Mouse (Mus musculus): ENCODE results near the gene Pdzd7. TPM values are rescaled to one million over a fixed set of nuclear protein-coding genes. Genes with fewer than 3 reads are reported as not detected.

The Pdzd7 gene
- total and polyA plus RNA-seq, 3 experiments: 0.17 to 0.20 TPM; not detected in 1

DNA sequence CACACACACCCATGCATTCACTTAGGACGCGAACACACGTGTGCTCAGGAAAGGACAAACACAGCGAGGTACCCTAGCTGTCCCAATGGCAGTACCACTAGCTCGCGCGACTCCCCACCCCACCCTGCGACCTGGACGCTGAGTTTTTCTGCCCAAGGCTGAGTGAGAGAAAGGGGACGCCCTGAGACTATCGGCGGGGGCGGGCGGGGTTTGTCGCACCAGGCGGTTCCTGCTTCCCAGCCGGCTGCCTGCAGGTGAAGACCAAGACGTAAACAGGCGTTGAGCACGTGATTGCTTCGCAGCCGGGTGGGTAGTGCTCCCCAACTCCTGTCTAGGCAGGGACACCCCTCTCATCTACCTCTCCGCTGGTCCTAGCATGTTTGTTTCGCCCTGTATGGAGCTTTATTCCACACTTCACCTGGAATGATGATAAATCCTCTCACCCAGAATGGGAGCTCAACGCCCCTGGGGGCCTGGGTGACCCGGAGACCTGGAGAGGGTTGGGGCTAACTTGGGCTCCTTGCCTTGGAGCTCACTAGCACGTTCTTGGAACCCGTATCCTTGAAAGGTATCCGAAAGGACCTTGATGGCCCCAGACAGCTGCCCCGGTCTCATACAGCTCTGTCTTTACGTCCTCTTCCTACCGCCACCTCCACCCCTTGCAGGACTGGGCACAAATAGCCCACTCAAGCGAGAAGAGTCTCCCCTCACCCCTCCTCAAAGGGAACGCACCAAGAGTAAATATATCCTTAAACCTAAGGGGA lies 29.8 kb downstream of the Pdzd7 start (continued):
- TF ChIP-seq ZNF384 (IDR thresholded peaks at IDR 0.05; ENCODE audit: low read depth, low read length) (no peak), ZMIZ1 (IDR thresholded peaks at IDR 0.05; ENCODE audit: low read depth, low read length) (no peak), MYC (IDR thresholded peaks at IDR 0.05; ENCODE audit: low read depth, low read length) (no peak), ELF1 (IDR thresholded peaks at IDR 0.05; ENCODE audit: low read depth, low read length) (peak; percentile 48; the same call in 1 of the 2 replicates), MAX (IDR thresholded peaks at IDR 0.05; ENCODE audit: low read length) (peak; percentile 61; the same call in 1 of the 2 replicates), UBTF (IDR thresholded peaks at IDR 0.05; ENCODE audit: low read depth, low read length) (no peak), ZKSCAN1 (IDR thresholded peaks at IDR 0.05; ENCODE audit: borderline replicate concordance, low read depth, low read length) (no peak), ETS1 (conservative IDR thresholded peaks at IDR 0.05; ENCODE audit: low read depth, low read length) (peak; percentile 31; the same call in 1 of the 2 replicates), SMC3 (IDR thresholded peaks at IDR 0.05; ENCODE audit: low read depth, low read length) (no peak), TCF12 (IDR thresholded peaks at IDR 0.05; ENCODE audit: low read depth, low read length) (peak; percentile 48; the same call in 1 of the 2 replicates), MXI1 (IDR thresholded peaks at IDR 0.05; ENCODE audit: low read depth, low read length) (peak; percentile 67; the same call in 1 of the 2 replicates), TBP (conservative IDR thresholded peaks at IDR 0.05; ENCODE audit: low read depth, low read length) (no peak), IRF4 (IDR thresholded peaks at IDR 0.05; ENCODE audit: low read depth, low read length) (0 out of 2 replicates have a peak, but pooled peaks have one; percentile 1), NELFE (IDR thresholded peaks at IDR 0.05; ENCODE audit: low read depth, low read length) (no peak), CHD2 (IDR thresholded peaks at IDR 0.05; ENCODE audit: low read length) (no peak), GABPA (IDR thresholded peaks at IDR 0.05; ENCODE audit: insufficient replicate concordance, low read depth, low read length) (no peak), MAFK (IDR thresholded peaks at IDR 0.05; ENCODE audit: insufficient replicate concordance, low read length) (no peak), JUND (conservative IDR thresholded peaks at IDR 0.05; ENCODE audit: low read depth, low read length) (no peak)

DNA sequence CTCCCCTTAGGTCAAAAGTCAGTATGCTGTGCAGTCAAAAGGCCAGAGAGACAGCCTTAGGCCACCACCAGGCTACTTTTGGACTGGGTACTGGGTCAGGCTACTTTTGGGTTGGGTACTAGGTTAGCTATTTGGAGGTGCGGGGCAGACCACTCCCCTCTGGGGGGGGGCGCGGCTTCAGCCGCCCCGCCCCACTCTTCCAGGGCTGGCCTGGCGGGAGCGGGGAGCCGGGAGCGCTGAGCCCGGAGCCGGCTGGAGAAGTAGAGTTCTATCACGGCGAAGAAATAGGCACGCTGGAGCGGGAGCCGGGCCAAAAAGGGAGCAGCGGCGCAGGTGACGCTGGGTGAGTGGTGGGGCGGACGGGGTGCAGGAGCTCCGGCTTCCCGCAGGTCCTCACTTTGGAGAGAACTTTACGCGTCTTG lies 30.5 kb downstream of the Pdzd7 start:
- peaks cover 15 to 43% of the 10 kb centered on the region in 2 experiments for H3K4me1 ChIP-seq (ENCODE audit: control insufficient read depth in 1 of 2, insufficient read depth in 2 of 2)
- no peaks in the 10 kb centered on the region for H3K9me3 ChIP-seq (replicated peaks; ENCODE audit: low read length)
- peaks cover 5% of the 10 kb centered on the region; the same call in 1 of the 2 replicates for H3K79me2 ChIP-seq (replicated peaks; ENCODE audit: control insufficient read depth, extremely low read depth, insufficient read depth, poor library complexity, severe bottlenecking)
- TF ChIP-seq UBTF (IDR thresholded peaks at IDR 0.05; ENCODE audit: low read depth, low read length): 0 out of 2 replicates have a peak, but pooled peaks have one; percentile 17
- TF ChIP-seq SIN3A (IDR thresholded peaks at IDR 0.05; ENCODE audit: low read length): no peak
- H3K4me2 ChIP-seq (ENCODE audit: insufficient read depth, low read depth, poor library complexity, severe bottlenecking): peak overlapping the region; percentile 77; the same call in 1 of the 2 replicates
- no peak for DNase-seq (ENCODE audit: extremely low read depth)
- peaks cover 24% of the 10 kb centered on the region for H3K27me3 ChIP-seq (replicated peaks)
- peak overlapping the region in 1 of 3 experiments; percentile 45 for H3K4me3 ChIP-seq (replicated peaks in 1 of 3; ENCODE audit: low read depth in 2 of 3, low read length in 2 of 3, poor library complexity in 1 of 3)
- H3K36me3 ChIP-seq (replicated peaks in 1 of 2; ENCODE audit: control insufficient read depth in 1 of 2, insufficient read depth in 1 of 2, low read length in 1 of 2): peaks cover 18 to 33% of the 10 kb centered on the region in 2 experiments
- dilution Hi-C loops (cut with MboI; ENCODE audit: extremely low pct_ligation_motif_present, extremely low pct_unique_long_range_greater_than_20kb, low sequenced_read_pairs): no loop called here
- H3K9ac ChIP-seq (ENCODE audit: insufficient read depth, low read depth): no peak overlapping the region; the same call in 1 of the 2 replicates
- peak overlapping the region; percentile 54 for H3K27ac ChIP-seq (ENCODE audit: insufficient read depth, low read depth)
- in situ Hi-C loops (cut with MboI; ENCODE audit: low pct_ligation_motif_present, low pct_unique_long_range_greater_than_20kb, low sequenced_read_pairs): no loop called here
